Mouse (Mus musculus) heart, adult 2 months (tissue): ENCODE measurements around the gene Mybpc2. TPM values are rescaled to one million over a fixed set of nuclear protein-coding genes. Genes with fewer than 3 reads are reported as not detected.

Source experiments
- DNase-seq, 2 experiments: peaks; one replicate each; pipeline ENCODE4 v3.0.0; 2021
- H3K27ac ChIP-seq: fragments of 200-600 bp; 2 replicates; pipeline ENCODE4 v1.8.1; 2022
- H3K27me3 ChIP-seq: fragments of 200-500 bp; 2 replicates; pipeline ENCODE4 v1.6.1; 2012; ENCODE audit warnings: mild to moderate bottlenecking, low read length, inconsistent platforms, mixed read lengths; ENCODE audit not compliant: control insufficient read depth, insufficient read depth
- H3K36me3 ChIP-seq: fragments of 200-500 bp; 2 replicates; pipeline ENCODE4 v1.6.1; 2012; ENCODE audit warnings: low read length, inconsistent platforms; ENCODE audit not compliant: control insufficient read depth, insufficient read depth
- H3K4me1 ChIP-seq: fragments of 200-500 bp; 2 replicates; pipeline ENCODE4 v1.6.1; 2011; ENCODE audit warnings: low read length; ENCODE audit not compliant: control insufficient read depth, insufficient read depth
- H3K4me3 ChIP-seq: fragments of 200-600 bp; 2 replicates; pipeline ENCODE4 v1.8.1; 2022
- H3K79me2 ChIP-seq: fragments of 200-500 bp; replicated peaks from 2 replicates; pipeline ENCODE4 v1.6.1; 2012; ENCODE audit warnings: mild to moderate bottlenecking, inconsistent platforms, low read length, moderate library complexity, mixed read lengths; ENCODE audit not compliant: control insufficient read depth, insufficient read depth
- H3K9ac ChIP-seq: fragments of 200-500 bp; 2 replicates; pipeline ENCODE4 v1.6.1; 2012; ENCODE audit warnings: low read depth, mild to moderate bottlenecking, control low read depth, inconsistent platforms, low read length, mixed read lengths
- CTCF ChIP-seq: fragments of 200-600 bp; IDR thresholded peaks from 2 replicates; pipeline ENCODE4 v1.8.1; 2022; ENCODE audit warnings: antibody characterized with exemption, mild to moderate bottlenecking, moderate library complexity
- EP300 ChIP-seq: fragments of 200-500 bp; IDR thresholded peaks from 2 replicates; pipeline ENCODE4 v1.6.1; 2011; ENCODE audit warnings: low read depth, low read length, control low read depth; ENCODE audit not compliant: insufficient read depth
- POLR2A ChIP-seq: fragments of 200-500 bp; IDR thresholded peaks from 2 replicates; pipeline ENCODE4 v1.6.1; 2011; ENCODE audit warnings: mild to moderate bottlenecking, low read depth, low read length, control low read depth; ENCODE audit not compliant: insufficient read depth
- WGBS: fragments of 180-500 bp; shearing (Covaris S2); methylation state at CpG from one replicate; pipeline ENCODE4 v1.1.7; 2018; 5-methylcytosine and 5-hydroxymethylcytosine counted together
- intact Hi-C: fragments of 180-260 bp; cut with DNase I; formaldehyde crosslinking; loops from one replicate; pipeline ENCODE4 v1.15.1; 2025
- polyA plus RNA-seq: library from polyadenylated mRNA; depleted of rRNA; stranded (reverse); fragments of >200 nt; gene quantifications from 2 replicates; pipeline ENCODE4 v1.2.3, GENCODE M21; 2012
- total RNA-seq, 2 experiments: library from RNA; stranded (reverse); gene quantifications; 2 replicates each; pipeline ENCODE4 v1.2.3; 2021

Mybpc2 gene
- total and polyA plus RNA-seq, 3 experiments: 7.1 to 16.7 (median 13.1) TPM

- 21% methylated on average over 9 of the region's 9 CpGs for WGBS
- Histone ChIP-seq H3K4me3 (peak overlapping the region; percentile 48; the same call in 1 of the 2 replicates), H3K36me3 (no peaks in the 10 kb centered on the region), H3K27me3 (no peaks in the 10 kb centered on the region), H3K4me1 (peaks cover 6% of the 10 kb centered on the region), H3K9ac (peak overlapping the region; percentile 61), H3K27ac (peak overlapping the region; percentile 92), H3K79me2 (no peaks in the 10 kb centered on the region)
- intact Hi-C loops: no loop called here
- DNase-seq: peak; percentile 77 to 88
- TF ChIP-seq EP300 (peak; percentile 79), POLR2A (peak; percentile 98), CTCF (no peak)
These were observed 51.4 kb downstream of the Mybpc2 start for GRCm38 (mm10) chr7:44472961-44473646.

- no peak for TF ChIP-seq CTCF
- no peak for TF ChIP-seq POLR2A
- no peak for TF ChIP-seq EP300
- Histone ChIP-seq H3K79me2 (no peaks in the 10 kb centered on the region), H3K4me3 (no peak overlapping the region), H3K27me3 (no peaks in the 10 kb centered on the region), H3K27ac (peak overlapping the region; percentile 92), H3K4me1 (peaks cover 7% of the 10 kb centered on the region), H3K9ac (no peak overlapping the region), H3K36me3 (no peaks in the 10 kb centered on the region)
- no peak for DNase-seq
- 0% methylated on average over 1 of the region's 1 CpGs for WGBS
- intact Hi-C loops: no loop called here
These were observed 51.9 kb downstream of the Mybpc2 start for GRCm38 (mm10) chr7:44472558-44472885.

- H3K4me1 ChIP-seq: peaks cover 9% of the 10 kb centered on the region
These were observed 52.4 kb downstream of the Mybpc2 start for GRCm38 (mm10) chr7:44471880-44472557.

GRCm38 (mm10) chr7:44470696-44471612, 53.5 kb downstream of the Mybpc2 start:
- H3K79me2 ChIP-seq: no peaks in the 10 kb centered on the region
- no peak for TF ChIP-seq EP300
- TF ChIP-seq CTCF: no peak
- intact Hi-C loops: no loop called here
- H3K4me3 ChIP-seq: no peak overlapping the region
- 71% methylated on average over 16 of the region's 16 CpGs for WGBS
- peak overlapping the region; percentile 3 for H3K9ac ChIP-seq
- peaks cover 9% of the 10 kb centered on the region for H3K4me1 ChIP-seq
- peak overlapping the region; percentile 92 for H3K27ac ChIP-seq
- H3K27me3 ChIP-seq: no peaks in the 10 kb centered on the region
- H3K36me3 ChIP-seq: no peaks in the 10 kb centered on the region
- peak; percentile 30 to 39 for DNase-seq

More at GRCm38 (mm10) chr7:44471880-44472557, 52.4 kb downstream of the Mybpc2 start:
- 26% methylated on average over 6 of the region's 6 CpGs for WGBS
- Histone ChIP-seq H3K79me2 (no peaks in the 10 kb centered on the region), H3K27me3 (no peaks in the 10 kb centered on the region), H3K36me3 (no peaks in the 10 kb centered on the region), H3K9ac (peak overlapping the region; percentile 17; the same call in 1 of the 2 replicates), H3K4me3 (no peak overlapping the region), H3K27ac (peak overlapping the region; percentile 92)
- intact Hi-C loops: no loop called here
- DNase-seq: peak; percentile 67 to 86
- TF ChIP-seq POLR2A (peak; percentile 60), CTCF (no peak), EP300 (peak; percentile 91)

GRCm38 (mm10) chr7:44469677-44470675, 54.5 kb downstream of the Mybpc2 start:
- Histone ChIP-seq H3K79me2 (no peaks in the 10 kb centered on the region), H3K27me3 (no peaks in the 10 kb centered on the region), H3K4me3 (no peak overlapping the region), H3K36me3 (no peaks in the 10 kb centered on the region), H3K4me1 (peaks cover 6% of the 10 kb centered on the region), H3K9ac (no peak overlapping the region), H3K27ac (peak overlapping the region; percentile 92)
- intact Hi-C loops: loop anchor here (5.0 kb wide), 2 partner anchors 163 to 223 kb away; partner anchors contain the start of genes 1700028J19Rik, 2410002F23Rik and Clec11a
- TF ChIP-seq CTCF (no peak), POLR2A (no peak), EP300 (no peak)
- peak in 1 of 2 experiments; percentile 20 for DNase-seq
- 61% methylated on average over 16 of the region's 16 CpGs for WGBS
